Mouse (Mus musculus) ES-E14 (cell line): ENCODE measurements around the gene Parp3.

ENCODE experiments used
- CHD2 ChIP-seq: IDR thresholded peaks from 2 replicates; pipeline ENCODE4 v1.6.1; 2014; ENCODE audit warnings: mild to moderate bottlenecking, low read depth, low read length, inconsistent platforms
- ZNF384 ChIP-seq: IDR thresholded peaks from 2 replicates; pipeline ENCODE4 v1.6.1; 2012; ENCODE audit warnings: low read depth, low read length, inconsistent platforms

GRCm38 (mm10) chr9:106454888-106455681, 21.7 kb downstream of the Parp3 start:
- TF ChIP-seq ZNF384: no peak
- TF ChIP-seq CHD2: no peak
